Mouse (Mus musculus) retina, embryonic 14.5 days (tissue): ENCODE measurements around the gene Magea5.
"Not testable (repeated sequence)": the region's sequence is repeated elsewhere in the genome, so short reads cannot be mapped to it uniquely, and the experiment has no call there.

ENCODE experiments used
- DNase-seq: peaks from one replicate; pipeline ENCODE4 v3.0.0-alpha.2; 2015; ENCODE audit warnings: low spot score

Magea5 gene

GRCm38 (mm10) chrX:155063045-155063444 is at the start of gene Magea5:
Magea5 (minus strand) TSS chrX:155063145.
- DNase-seq = not testable (repeated sequence)

- DNase-seq = peak; percentile 27
Measured at GRCm38 (mm10) chrX:155098024-155098423, 35.1 kb upstream of the Magea5 start.

- DNase-seq = not testable (repeated sequence)
Measured at GRCm38 (mm10) chrX:155093566-155093965, 30.6 kb upstream of the Magea5 start, which contains the start of gene Magea2. Magea2 (minus strand) TSS chrX:155093666.

- not testable (repeated sequence) for DNase-seq
Measured at GRCm38 (mm10) chrX:155089693-155090092, 26.7 kb upstream of the Magea5 start, which contains the start of gene Magea1. Magea1 (minus strand) TSS chrX:155089793.
